Mouse (Mus musculus): ENCODE results near the gene Flywch2. TPM values are rescaled to one million over a fixed set of nuclear protein-coding genes. Genes with fewer than 3 reads are reported as not detected.

The Flywch2 gene
- polyA plus RNA-seq, 1 experiment from 2014 or later, result 54.1 TPM

Small RNAs within 50 kb of the gene (microRNA-seq; reads per million reads assigned to microRNA genes)
- gene Mir5125, result 1.8 reads per million

Other genes starting within 250 kb of the Flywch2 start
- 31.3 and 31.9 TPM in 2 replicates for gene Zfp213, start 221.8 kb downstream of the Flywch2 start, polyA plus RNA-seq (2016; fragmentation: Nextera tagmentation; extraction: Ambion mirVana)
- 22.0 and 25.4 TPM in 2 replicates for gene Zfp13, start 186.6 kb downstream of the Flywch2 start, polyA plus RNA-seq (2016; fragmentation: Nextera tagmentation; extraction: Ambion mirVana)
- 0.35 and 0.38 TPM in 2 replicates for gene Zscan10, start 185.2 kb downstream of the Flywch2 start, polyA plus RNA-seq (2016; fragmentation: Nextera tagmentation; extraction: Ambion mirVana)
- 0.84 and 1.1 TPM in 2 replicates for gene Mmp25, start 140.8 kb downstream of the Flywch2 start, polyA plus RNA-seq (2016; fragmentation: Nextera tagmentation; extraction: Ambion mirVana)
- 1.4 and 2.0 TPM in 2 replicates for gene Bicdl2, start 125.6 kb downstream of the Flywch2 start, polyA plus RNA-seq (2016; fragmentation: Nextera tagmentation; extraction: Ambion mirVana)
- gene Hcfc1r1, start 112.5 kb downstream of the Flywch2 start, polyA plus RNA-seq (2016; fragmentation: Nextera tagmentation; extraction: Ambion mirVana), result 29.0 and 30.5 TPM in 2 replicates
- gene Thoc6, start 112.2 kb downstream of the Flywch2 start, polyA plus RNA-seq (2016; fragmentation: Nextera tagmentation; extraction: Ambion mirVana), result 70.4 and 71.1 TPM in 2 replicates
- gene Tnfrsf12a, start 108.6 kb downstream of the Flywch2 start, polyA plus RNA-seq (2016; fragmentation: Nextera tagmentation; extraction: Ambion mirVana), result 5.2 and 5.6 TPM in 2 replicates
- gene Cldn6, start 106.8 kb downstream of the Flywch2 start, polyA plus RNA-seq (2016; fragmentation: Nextera tagmentation; extraction: Ambion mirVana), result 32.7 and 42.1 TPM in 2 replicates
- 1.9 and 4.6 TPM in 2 replicates for gene Cldn9, start 102.1 kb downstream of the Flywch2 start, polyA plus RNA-seq (2016; fragmentation: Nextera tagmentation; extraction: Ambion mirVana)
- gene 1520401A03Rik, start 63.3 kb downstream of the Flywch2 start, polyA plus RNA-seq (2016; fragmentation: Nextera tagmentation; extraction: Ambion mirVana), result 0.13 and 0.36 TPM in 2 replicates
- 66.8 and 67.6 TPM in 2 replicates for gene Pkmyt1, start 59.7 kb downstream of the Flywch2 start, polyA plus RNA-seq (2016; fragmentation: Nextera tagmentation; extraction: Ambion mirVana)
- gene Paqr4, start 45.2 kb downstream of the Flywch2 start, polyA plus RNA-seq (2016; fragmentation: Nextera tagmentation; extraction: Ambion mirVana), result 5.9 and 9.0 TPM in 2 replicates
- gene Kremen2, start 40.2 kb downstream of the Flywch2 start, polyA plus RNA-seq (2016; fragmentation: Nextera tagmentation; extraction: Ambion mirVana), result 13.8 and 19.5 TPM in 2 replicates
- 177 and 183 TPM in 2 replicates for gene Flywch1, start 14.5 kb downstream of the Flywch2 start, polyA plus RNA-seq (2016; fragmentation: Nextera tagmentation; extraction: Ambion mirVana)
- gene Srrm2, start 4.5 kb upstream of the Flywch2 start, polyA plus RNA-seq (2016; fragmentation: Nextera tagmentation; extraction: Ambion mirVana), result 562 and 563 TPM in 2 replicates
- gene Elob, start 43.1 kb upstream of the Flywch2 start, polyA plus RNA-seq (2016; fragmentation: Nextera tagmentation; extraction: Ambion mirVana), result 1,047 and 1,081 TPM in 2 replicates
- gene Prss33, start 50.0 kb upstream of the Flywch2 start, polyA plus RNA-seq (2016; fragmentation: Nextera tagmentation; extraction: Ambion mirVana), result not detected in 2 replicates
- gene Prss32, start 57.8 kb upstream of the Flywch2 start, polyA plus RNA-seq (2016; fragmentation: Nextera tagmentation; extraction: Ambion mirVana), result not detected in 2 replicates
- 3.3 and 3.9 TPM in 2 replicates for gene Prss41, start 58.1 kb upstream of the Flywch2 start, polyA plus RNA-seq (2016; fragmentation: Nextera tagmentation; extraction: Ambion mirVana)
- not detected in 2 replicates for gene Prss21, start 82.0 kb upstream of the Flywch2 start, polyA plus RNA-seq (2016; fragmentation: Nextera tagmentation; extraction: Ambion mirVana)
- gene Dcpp1, start 94.8 kb upstream of the Flywch2 start, polyA plus RNA-seq (2016; fragmentation: Nextera tagmentation; extraction: Ambion mirVana), result not detected in 2 replicates
- gene Dcpp2, start 94.8 kb upstream of the Flywch2 start, polyA plus RNA-seq (2016; fragmentation: Nextera tagmentation; extraction: Ambion mirVana), result not detected in 2 replicates
- gene Dcpp3, start 131.4 kb upstream of the Flywch2 start, polyA plus RNA-seq (2016; fragmentation: Nextera tagmentation; extraction: Ambion mirVana), result not detected in 2 replicates
- not detected in 2 replicates for gene Sbp, start 155.6 kb upstream of the Flywch2 start, polyA plus RNA-seq (2016; fragmentation: Nextera tagmentation; extraction: Ambion mirVana)
- gene Sbpl, start 169.2 kb upstream of the Flywch2 start, polyA plus RNA-seq (2016; fragmentation: Nextera tagmentation; extraction: Ambion mirVana), result not detected in 2 replicates
- not detected in 2 replicates for gene Prss30, start 194.5 kb upstream of the Flywch2 start, polyA plus RNA-seq (2016; fragmentation: Nextera tagmentation; extraction: Ambion mirVana)
- gene Prss22, start 212.0 kb upstream of the Flywch2 start, polyA plus RNA-seq (2016; fragmentation: Nextera tagmentation; extraction: Ambion mirVana), result 1.3 and 1.7 TPM in 2 replicates